ENCODE assay signal across 9 mouse cellular contexts in the genomic region with DNA sequence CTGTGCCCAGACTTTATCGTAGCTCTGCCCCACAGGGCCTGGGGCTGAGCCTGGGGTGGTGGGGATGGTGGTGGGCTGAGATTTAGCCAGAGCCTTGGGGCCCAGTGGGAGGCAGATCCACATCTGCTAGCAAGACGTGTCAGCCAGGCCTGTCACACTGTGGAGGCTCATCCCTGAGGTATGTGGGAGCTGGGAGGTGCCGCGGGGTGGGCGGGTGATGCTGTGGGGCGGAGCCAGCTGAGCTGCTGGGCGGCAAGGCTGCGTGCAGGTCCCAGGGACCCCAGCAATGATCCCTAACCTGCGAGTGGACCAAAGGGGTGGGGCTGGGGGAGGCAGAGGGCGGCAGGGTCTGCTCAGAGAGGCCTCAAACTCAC.
DNase-seq lines count a peak whose midpoint lies in the region; ATAC-seq and TF ChIP-seq lines count a peak whose summit lies in the region.
"Had no signal": no experiment of that assay in that cellular context is flagged by ENCODE, and none has a peak within 500 bp of the region (broad histone marks: within the 10 kb centered on the region; RNA-seq: fewer than 3 reads in every experiment).

No protein-coding gene starts in this region.

- H3K4me1 ChIP-seq in midbrain, embryonic 10.5 days, result peaks cover 47% of the 10 kb centered on the region
- H3K4me1 ChIP-seq in midbrain, embryonic 11.5 days (ENCODE audit: control insufficient read depth, insufficient read depth, low read length), result peaks cover 14% of the 10 kb centered on the region
- peaks cover 9% of the 10 kb centered on the region; the same call in 1 of the 2 replicates for H3K4me1 ChIP-seq in intestine, postnatal 0 days (replicated peaks; ENCODE audit: control insufficient read depth, insufficient read depth, low read length)
- peaks cover 38% of the 10 kb centered on the region for H3K4me1 ChIP-seq in small intestine, adult 2 months (ENCODE audit: control insufficient read depth, insufficient read depth, insufficient read length, low read length)

- no peaks in the 10 kb centered on the region for H3K36me3 ChIP-seq in midbrain, embryonic 10.5 days
- no peaks in the 10 kb centered on the region for H3K36me3 ChIP-seq in midbrain, embryonic 11.5 days (ENCODE audit: control insufficient read depth, insufficient read depth, low read length)
- no peaks in the 10 kb centered on the region; the same call in 1 of the 2 replicates for H3K36me3 ChIP-seq in intestine, postnatal 0 days (ENCODE audit: control insufficient read depth, insufficient read depth)
- H3K36me3 ChIP-seq in small intestine, adult 2 months (ENCODE audit: control insufficient read depth, insufficient read depth, low read length), result no peaks in the 10 kb centered on the region

- H3K4me3 ChIP-seq in midbrain, embryonic 10.5 days, result no peak overlapping the region
- H3K4me3 ChIP-seq in midbrain, embryonic 11.5 days (ENCODE audit: low read depth, low read length), result no peak overlapping the region
- no peak overlapping the region for H3K4me3 ChIP-seq in intestine, postnatal 0 days (ENCODE audit: low read depth, low read length)
- peak overlapping the region; percentile 2 for H3K4me3 ChIP-seq in small intestine, adult 2 months (ENCODE audit: low read depth, low read length)
- H3K4me3 ChIP-seq: erythroblast, embryonic 14.5 days had no signal

- no peak overlapping the region for H3K4me2 ChIP-seq in midbrain, embryonic 11.5 days
- H3K4me2 ChIP-seq in intestine, postnatal 0 days (replicated peaks; ENCODE audit: low read depth), result no peak overlapping the region

- H3K9ac ChIP-seq in midbrain, embryonic 11.5 days (ENCODE audit: low read length), result no peak overlapping the region
- no peak overlapping the region for H3K9ac ChIP-seq in intestine, postnatal 0 days (ENCODE audit: low read depth, low read length)

- no peak for TF ChIP-seq POLR2A in small intestine, adult 2 months (IDR thresholded peaks at IDR 0.05; ENCODE audit: low read depth, low read length)

- H3K27me3 ChIP-seq in midbrain, embryonic 10.5 days (ENCODE audit: low read depth, poor library complexity, severe bottlenecking), result peaks cover 41% of the 10 kb centered on the region
- no peaks in the 10 kb centered on the region for H3K27me3 ChIP-seq in midbrain, embryonic 11.5 days (ENCODE audit: control insufficient read depth, insufficient read depth, low read length)
- no peaks in the 10 kb centered on the region for H3K27me3 ChIP-seq in intestine, postnatal 0 days (replicated peaks; ENCODE audit: control insufficient read depth, insufficient read depth, low read length)
- H3K27me3 ChIP-seq in small intestine, adult 2 months (ENCODE audit: control insufficient read depth, insufficient read depth, low read length), result no peaks in the 10 kb centered on the region

- no peak for TF ChIP-seq CTCF in intestine, postnatal 0 days (IDR thresholded peaks at IDR 0.05; ENCODE audit: low read depth)
- TF ChIP-seq CTCF in small intestine, adult 2 months (IDR thresholded peaks at IDR 0.05; ENCODE audit: extremely low read depth, insufficient read length, insufficient replicate concordance, low read depth, low read length), result no peak

- 19% methylated on average over 10 of the region's 10 CpGs for WGBS in midbrain, embryonic 10.5 days
- WGBS in midbrain, embryonic 11.5 days, result 23% methylated on average over 10 of the region's 10 CpGs
- 20% methylated on average over 10 of the region's 10 CpGs for WGBS in intestine, postnatal 0 days
- WGBS in small intestine, adult 2 months, result 43% methylated on average over 10 of the region's 10 CpGs

- peak overlapping the region; percentile 28; the same call in 1 of the 2 replicates for H3K27ac ChIP-seq in midbrain, embryonic 10.5 days (replicated peaks)
- no peak overlapping the region for H3K27ac ChIP-seq in midbrain, embryonic 11.5 days (ENCODE audit: low read depth, low read length)
- H3K27ac ChIP-seq in intestine, postnatal 0 days (ENCODE audit: low read depth, low read length), result peak overlapping the region; percentile 66
- H3K27ac ChIP-seq in small intestine, adult 2 months (ENCODE audit: insufficient read depth, low read depth, low read length), result peak overlapping the region; percentile 78

- H3K9me3 ChIP-seq in midbrain, embryonic 10.5 days (replicated peaks), result no peaks in the 10 kb centered on the region
- no peaks in the 10 kb centered on the region for H3K9me3 ChIP-seq in midbrain, embryonic 11.5 days (ENCODE audit: control insufficient read depth, low read length)
- no peaks in the 10 kb centered on the region for H3K9me3 ChIP-seq in intestine, postnatal 0 days (ENCODE audit: control insufficient read depth)

- DNase-seq in adrenal gland, adult 2 months, result peak; percentile 80
- no peak for DNase-seq in adrenal gland, adult 8-10 months
- DNase-seq in midbrain, embryonic 10.5 days (ENCODE audit: low spot score), result no peak
- no peak for DNase-seq in midbrain, embryonic 11.5 days (ENCODE audit: low spot score, missing footprints)
- DNase-seq in cerebellum, adult 11-12 months, result no peak
- no peak for DNase-seq in cerebellum, adult 8-10 months

- ATAC-seq in midbrain, embryonic 11.5 days (ENCODE audit: low FRiP score), result no peak
- peak; percentile 11 for ATAC-seq in intestine, postnatal 0 days
